Mouse (Mus musculus): ENCODE results near the gene Olfr699. TPM values are rescaled to one million over a fixed set of nuclear protein-coding genes. Genes with fewer than 3 reads are reported as not detected.

Gene Olfr699
- polyA plus RNA-seq, 1 experiment from 2014 or later = not detected

DNA sequence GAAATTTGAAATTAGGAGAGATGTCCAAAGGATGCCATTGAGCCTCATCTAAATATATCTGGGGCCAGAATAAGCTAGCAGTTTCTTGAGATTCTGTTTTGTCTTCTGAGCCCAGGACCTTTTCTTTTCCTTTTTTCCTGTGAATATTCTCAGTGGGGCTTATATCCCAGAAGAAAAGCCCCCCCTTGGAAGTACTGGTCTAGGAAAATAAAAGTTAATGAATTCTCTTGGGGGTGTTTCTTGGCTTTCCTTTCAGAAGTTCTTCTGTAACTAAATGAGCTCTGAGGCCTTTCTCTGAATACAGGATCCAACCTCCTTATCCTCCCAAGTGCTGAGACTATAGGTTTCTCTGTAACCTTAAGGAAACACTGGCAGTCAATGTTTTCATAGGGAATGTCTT, 37.7 kb downstream of the Olfr699 start, which contains the start of gene Olfr698:
TSS of gene Olfr698 (minus strand) at position 101 of the 400 bp plus-strand sequence.
- H3K9ac ChIP-seq (ENCODE audit: low read depth, low read length) = no peak within 1 kb of the TSS
- ATAC-seq (ENCODE audit: low read depth) = no peak
- peaks cover 3% of the 10 kb centered on the region; the same call in 1 of the 2 replicates for H3K9me3 ChIP-seq (ENCODE audit: control insufficient read depth, low read length)
- H3K4me1 ChIP-seq (ENCODE audit: control insufficient read depth, insufficient read depth, low read length) = no peaks in the 10 kb centered on the region
- no peak for DNase-seq (ENCODE audit: low spot score)
- H3K27ac ChIP-seq (replicated peaks; ENCODE audit: low read depth, low read length) = no peak within 1 kb of the TSS
- no peak within 1 kb of the TSS for H3K4me2 ChIP-seq (ENCODE audit: low read depth, low read length)
- no peak within 1 kb of the TSS for H3K4me3 ChIP-seq (ENCODE audit: low read depth, low read length)
- no peaks in the 10 kb centered on the region for H3K36me3 ChIP-seq (ENCODE audit: control insufficient read depth, insufficient read depth, low read length)
- H3K27me3 ChIP-seq (replicated peaks; ENCODE audit: control insufficient read depth, insufficient read depth, low read length) = no peaks in the 10 kb centered on the region

DNA sequence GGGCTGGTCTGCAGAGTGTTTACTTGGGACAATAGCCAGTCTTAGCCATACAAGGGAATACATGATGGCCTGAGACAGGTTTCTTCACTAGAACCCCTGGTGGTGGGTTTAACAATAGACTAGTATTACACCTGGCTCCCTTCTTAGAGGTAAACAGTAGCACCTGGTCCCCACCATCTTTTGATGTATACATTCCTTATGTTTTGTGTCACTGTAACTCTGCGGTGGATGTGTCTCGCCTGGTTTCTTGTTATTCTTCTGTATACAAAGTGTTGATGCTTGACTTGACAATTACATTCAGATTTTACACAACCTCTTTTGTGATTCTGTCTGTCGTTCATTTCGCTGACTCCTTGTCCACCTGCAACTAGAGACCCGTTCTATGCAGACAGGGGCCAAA, 47.2 kb downstream of the Olfr699 start:
- Histone ChIP-seq H3K27ac (replicated peaks; ENCODE audit: low read depth, low read length) (no peak overlapping the region), H3K9me3 (ENCODE audit: control insufficient read depth, low read length) (no peaks in the 10 kb centered on the region), H3K9ac (ENCODE audit: low read depth, low read length) (no peak overlapping the region), H3K4me2 (ENCODE audit: low read depth, low read length) (no peak overlapping the region), H3K36me3 (ENCODE audit: control insufficient read depth, insufficient read depth, low read length) (no peaks in the 10 kb centered on the region), H3K27me3 (replicated peaks; ENCODE audit: control insufficient read depth, insufficient read depth, low read length) (no peaks in the 10 kb centered on the region), H3K4me3 (ENCODE audit: low read depth, low read length) (no peak overlapping the region), H3K4me1 (ENCODE audit: control insufficient read depth, insufficient read depth, low read length) (no peaks in the 10 kb centered on the region)
- 78% methylated on average over 5 of the region's 5 CpGs for WGBS
- no peak for ATAC-seq (ENCODE audit: low read depth)
- no peak for DNase-seq (ENCODE audit: low spot score)

DNA sequence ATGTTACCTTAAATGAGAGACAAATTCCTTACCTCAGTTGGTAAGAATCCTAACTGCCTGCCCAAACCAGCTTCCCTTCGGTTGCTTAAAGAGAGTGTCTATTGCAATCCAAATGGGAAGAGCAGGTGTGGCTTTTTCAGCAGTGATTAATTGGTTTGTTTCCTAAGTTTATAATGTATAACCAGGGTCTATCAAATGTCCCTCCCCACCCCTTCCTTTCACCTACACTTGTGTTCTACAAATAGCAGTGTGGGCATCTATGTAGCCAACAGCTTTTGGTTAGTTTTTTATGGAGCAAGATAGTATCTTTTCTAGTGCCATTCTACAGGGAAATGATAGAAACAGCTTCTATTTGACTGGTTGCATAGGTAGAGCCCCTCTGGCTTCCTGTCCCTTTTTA, 50.7 kb downstream of the Olfr699 start, which contains the start of gene Olfr697:
TSS of gene Olfr697 (minus strand) at position 101 of the 400 bp plus-strand sequence.
- Histone ChIP-seq H3K9ac (ENCODE audit: low read depth, low read length) (no peak within 1 kb of the TSS), H3K9me3 (ENCODE audit: control insufficient read depth, low read length) (no peaks in the 10 kb centered on the region), H3K4me1 (ENCODE audit: control insufficient read depth, insufficient read depth, low read length) (no peaks in the 10 kb centered on the region), H3K27me3 (replicated peaks; ENCODE audit: control insufficient read depth, insufficient read depth, low read length) (no peaks in the 10 kb centered on the region), H3K27ac (replicated peaks; ENCODE audit: low read depth, low read length) (no peak within 1 kb of the TSS), H3K36me3 (ENCODE audit: control insufficient read depth, insufficient read depth, low read length) (no peaks in the 10 kb centered on the region), H3K4me2 (ENCODE audit: low read depth, low read length) (no peak within 1 kb of the TSS), H3K4me3 (ENCODE audit: low read depth, low read length) (no peak within 1 kb of the TSS)
- DNase-seq (ENCODE audit: low spot score) (no peak), ATAC-seq (ENCODE audit: low read depth) (no peak)
- 78% methylated on average over 1 of the region's 1 CpGs for WGBS

Other genes starting within 250 kb of the Olfr699 start
- gene Olfr693, start 112.6 kb downstream of the Olfr699 start, polyA plus RNA-seq (2014; fragmentation: Nextera tagmentation; extraction: Ambion mirVana) = not detected in 2 replicates
- not detected in 2 replicates for gene Olfr694, start 101.4 kb downstream of the Olfr699 start, polyA plus RNA-seq (2014; fragmentation: Nextera tagmentation; extraction: Ambion mirVana)
- not detected in 2 replicates for gene Olfr695, start 76.8 kb downstream of the Olfr699 start, polyA plus RNA-seq (2014; fragmentation: Nextera tagmentation; extraction: Ambion mirVana)
- 0.20 TPM in 1 of 2 replicates, not detected in the other for gene Olfr697, start 50.8 kb downstream of the Olfr699 start, polyA plus RNA-seq (2014; fragmentation: Nextera tagmentation; extraction: Ambion mirVana)
- gene Olfr698, start 37.8 kb downstream of the Olfr699 start, polyA plus RNA-seq (2014; fragmentation: Nextera tagmentation; extraction: Ambion mirVana) = not detected in 2 replicates
- not detected in 2 replicates for gene Olfr700, start 15.6 kb upstream of the Olfr699 start, polyA plus RNA-seq (2014; fragmentation: Nextera tagmentation; extraction: Ambion mirVana)
- 0.08 TPM in 1 of 2 replicates, not detected in the other for gene Olfr701, start 20.9 kb upstream of the Olfr699 start, polyA plus RNA-seq (2014; fragmentation: Nextera tagmentation; extraction: Ambion mirVana)
- gene Olfr702, start 40.7 kb upstream of the Olfr699 start, polyA plus RNA-seq (2014; fragmentation: Nextera tagmentation; extraction: Ambion mirVana) = not detected in 2 replicates
- not detected in 2 replicates for gene Olfr703, start 50.2 kb upstream of the Olfr699 start, polyA plus RNA-seq (2014; fragmentation: Nextera tagmentation; extraction: Ambion mirVana)
- gene Olfr704, start 70.0 kb upstream of the Olfr699 start, polyA plus RNA-seq (2014; fragmentation: Nextera tagmentation; extraction: Ambion mirVana) = not detected in 2 replicates
- gene Olfr705, start 83.7 kb upstream of the Olfr699 start, polyA plus RNA-seq (2014; fragmentation: Nextera tagmentation; extraction: Ambion mirVana) = 0.22 TPM in 1 of 2 replicates, not detected in the other
- not detected in 2 replicates for gene Olfr706, start 95.0 kb upstream of the Olfr699 start, polyA plus RNA-seq (2014; fragmentation: Nextera tagmentation; extraction: Ambion mirVana)
- 0.10 TPM in 1 of 2 replicates, not detected in the other for gene Olfr707, start 108.0 kb upstream of the Olfr699 start, polyA plus RNA-seq (2014; fragmentation: Nextera tagmentation; extraction: Ambion mirVana)
- gene Olfr1532-ps1, start 114.8 kb upstream of the Olfr699 start, polyA plus RNA-seq (2014; fragmentation: Nextera tagmentation; extraction: Ambion mirVana) = not detected in 2 replicates
- gene Olfr709-ps1, start 139.0 kb upstream of the Olfr699 start, polyA plus RNA-seq (2014; fragmentation: Nextera tagmentation; extraction: Ambion mirVana) = not detected in 2 replicates
- not detected in 2 replicates for gene Olfr710, start 155.1 kb upstream of the Olfr699 start, polyA plus RNA-seq (2014; fragmentation: Nextera tagmentation; extraction: Ambion mirVana)
- gene Olfr6, start 170.7 kb upstream of the Olfr699 start, polyA plus RNA-seq (2014; fragmentation: Nextera tagmentation; extraction: Ambion mirVana) = 0.04 TPM in 1 of 2 replicates, not detected in the other
- gene Olfr711, start 182.3 kb upstream of the Olfr699 start, polyA plus RNA-seq (2014; fragmentation: Nextera tagmentation; extraction: Ambion mirVana) = not detected in 2 replicates
- gene Olfr2, start 212.9 kb upstream of the Olfr699 start, polyA plus RNA-seq (2014; fragmentation: Nextera tagmentation; extraction: Ambion mirVana) = not detected in 2 replicates
- not detected in 2 replicates for gene Olfr713, start 238.0 kb upstream of the Olfr699 start, polyA plus RNA-seq (2014; fragmentation: Nextera tagmentation; extraction: Ambion mirVana)

Measured in embryonic facial prominence, embryonic 14.5 days (tissue).